Mouse (Mus musculus) layer of hippocampus, adult 8-10 months (tissue): ENCODE data around the gene Tmem11. TPM values are rescaled to one million over a fixed set of nuclear protein-coding genes. Genes with fewer than 3 reads are reported as not detected.
A peak's percentile ranks its signal among the peaks of the same experiment; 100 is the strongest.
"Not testable (repeated sequence)": the region's sequence is repeated elsewhere in the genome, so short reads cannot be mapped to it uniquely, and the experiment has no call there.

ENCODE experiments used
- DNase-seq, 2 experiments: peaks; one replicate each; pipeline ENCODE4 v3.0.0; 2022; ENCODE audit warnings: low spot score in 2 of 2
- total RNA-seq, 4 experiments: library from RNA; stranded (reverse); gene quantifications; 2 replicates each; pipeline ENCODE4 v1.2.4; 2022

Gene Tmem11
- total RNA-seq, 4 experiments from 2014 or later: 25.3 to 27.8 (median 27.1) TPM

- DNase-seq: not testable (repeated sequence)
Measured at GRCm38 (mm10) chr11:60886986-60887385, 7.9 kb upstream of the Tmem11 start.

- DNase-seq: no peak
Measured at GRCm38 (mm10) chr11:60882386-60882785, 3.3 kb upstream of the Tmem11 start.

- no peak for DNase-seq
Measured at GRCm38 (mm10) chr11:60880559-60880958, 1.5 kb upstream of the Tmem11 start.

- peak; percentile 41 to 46 for DNase-seq
Measured at GRCm38 (mm10) chr11:60879423-60879822, 351 bp upstream of the Tmem11 start.

- peak; percentile 35 to 49 for DNase-seq
Measured at GRCm38 (mm10) chr11:60878056-60878612, 938 bp downstream of the Tmem11 start.

- no peak for DNase-seq
Measured at GRCm38 (mm10) chr11:60873101-60873500, 6.0 kb downstream of the Tmem11 start.

GRCm38 (mm10) chr11:60871409-60871808 lies 7.7 kb downstream of the Tmem11 start:
- no peak for DNase-seq

- DNase-seq: not testable (repeated sequence)
Measured at GRCm38 (mm10) chr11:60869471-60869870, 9.6 kb downstream of the Tmem11 start.

GRCm38 (mm10) chr11:60867904-60868303 lies 11.2 kb downstream of the Tmem11 start:
- DNase-seq: no peak

- no peak for DNase-seq
Measured at GRCm38 (mm10) chr11:60867456-60867855, 11.6 kb downstream of the Tmem11 start.

GRCm38 (mm10) chr11:60866021-60866420 lies 13.1 kb downstream of the Tmem11 start:
- no peak for DNase-seq

- DNase-seq: no peak
Measured at GRCm38 (mm10) chr11:60864916-60865315, 14.2 kb downstream of the Tmem11 start.

- no peak for DNase-seq
Measured at GRCm38 (mm10) chr11:60864166-60864565, 14.9 kb downstream of the Tmem11 start.

- no peak for DNase-seq
Measured at GRCm38 (mm10) chr11:60863196-60863595, 15.9 kb downstream of the Tmem11 start.

GRCm38 (mm10) chr11:60861993-60862392 lies 17.1 kb downstream of the Tmem11 start:
- DNase-seq: no peak

- no peak for DNase-seq
Measured at GRCm38 (mm10) chr11:60856587-60856986, 22.5 kb downstream of the Tmem11 start.

GRCm38 (mm10) chr11:60845415-60845814 lies 33.7 kb downstream of the Tmem11 start:
- DNase-seq: no peak

GRCm38 (mm10) chr11:60843412-60843811 lies 35.7 kb downstream of the Tmem11 start:
- no peak for DNase-seq

- DNase-seq: no peak
Measured at GRCm38 (mm10) chr11:60841467-60842200, 37.4 kb downstream of the Tmem11 start.

GRCm38 (mm10) chr11:60837644-60838406 lies 41.2 kb downstream of the Tmem11 start:
- DNase-seq: no peak

GRCm38 (mm10) chr11:60836897-60837296 lies 42.2 kb downstream of the Tmem11 start:
- no peak for DNase-seq

GRCm38 (mm10) chr11:60830433-60831052 lies 48.5 kb downstream of the Tmem11 start, which contains the start of gene Dhrs7b:
Gene Dhrs7b (plus strand): TSS chr11:60830631.
- peak; percentile 90 to 91 for DNase-seq
